Mouse (Mus musculus) hematopoietic stem cell, adult 5-6 weeks (primary cell): ENCODE measurements at regions not wholly inside any gene's neighbourhood (a gene's known extent, or its start where the extent isn't known, plus 50 kb on each side); places are given as distances from the start of the nearest gene placed in this dataset.

Source experiments
- ATAC-seq, 2 experiments: fragments of 125-278 bp in 1 of 2; replicated peaks in 1 of 2; 2 replicates each; pipeline ENCODE4 v1.8.0; 2016 to 2017; ENCODE audit warnings: inconsistent platforms in 2 of 2, mild to moderate bottlenecking in 2 of 2, moderate number of reproducible peaks in 2 of 2, low read depth in 1 of 2, moderate TSS enrichment in 1 of 2; ENCODE audit not compliant: low FRiP score in 2 of 2, poor library complexity in 2 of 2, severe bottlenecking in 2 of 2, insufficient read depth in 1 of 2, low TSS enrichment in 1 of 2

- ATAC-seq: no peak
Observed at GRCm38 (mm10) chr3:140566996-140567517, 645.1 kb downstream of the Pdha2 start.

DNA sequence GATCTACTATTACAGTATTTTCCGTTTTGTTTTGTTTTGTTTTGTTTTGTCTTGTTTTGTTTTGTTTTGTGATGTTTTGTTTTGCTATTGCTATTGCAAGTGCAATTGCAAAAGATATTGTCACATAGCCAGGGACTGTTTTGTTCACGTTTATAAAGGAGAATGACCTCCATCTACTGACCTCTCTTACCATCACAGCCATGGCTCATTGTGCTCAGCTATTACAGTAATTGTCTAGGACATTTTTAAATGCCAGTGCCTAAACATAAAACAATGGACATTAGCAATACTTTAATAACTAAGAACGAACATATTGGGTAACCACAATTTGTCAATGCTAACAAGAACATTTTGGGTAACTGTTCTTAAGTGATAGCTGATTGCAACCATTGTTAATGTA is 657.4 kb downstream of the Pdha2 start:
- ATAC-seq: no peak

- no peak for ATAC-seq
Observed at GRCm38 (mm10) chr3:140548483-140548882, 663.7 kb downstream of the Pdha2 start.

DNA sequence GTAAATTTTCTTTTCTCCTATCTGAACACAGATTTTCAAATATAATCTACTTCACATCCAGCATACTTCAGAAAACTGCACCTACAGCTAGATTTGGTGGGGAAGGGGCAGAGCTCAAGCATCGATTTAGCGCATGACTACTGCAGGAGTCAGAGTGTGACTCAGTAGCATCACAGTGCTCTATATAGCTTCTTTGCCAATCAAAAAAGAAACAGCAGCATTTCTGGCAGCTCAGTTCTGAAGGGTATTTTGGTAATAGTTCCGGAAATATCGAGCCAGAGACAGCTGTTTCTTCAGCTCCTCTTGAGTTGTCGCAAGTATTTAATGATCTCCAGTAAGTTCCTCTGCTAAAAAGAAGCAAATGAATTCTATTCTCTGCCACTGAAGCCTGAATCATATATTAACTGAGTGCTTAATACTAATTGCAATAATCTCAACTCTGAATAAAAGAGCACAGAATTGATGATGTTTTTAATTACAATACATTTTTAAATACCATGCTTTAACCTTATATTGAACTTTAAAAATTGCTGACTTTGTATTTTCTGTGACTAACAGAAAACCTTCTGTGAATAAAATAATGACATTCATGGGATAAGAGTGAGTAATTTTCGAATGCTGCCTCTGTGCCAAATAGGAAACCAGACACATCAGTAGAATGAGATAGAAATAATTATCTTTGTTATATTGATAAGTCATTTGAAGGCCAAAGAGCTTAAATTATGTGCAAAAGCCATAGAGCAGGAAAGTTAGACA is 680.2 kb downstream of the Pdha2 start:
- ATAC-seq: no peak

DNA sequence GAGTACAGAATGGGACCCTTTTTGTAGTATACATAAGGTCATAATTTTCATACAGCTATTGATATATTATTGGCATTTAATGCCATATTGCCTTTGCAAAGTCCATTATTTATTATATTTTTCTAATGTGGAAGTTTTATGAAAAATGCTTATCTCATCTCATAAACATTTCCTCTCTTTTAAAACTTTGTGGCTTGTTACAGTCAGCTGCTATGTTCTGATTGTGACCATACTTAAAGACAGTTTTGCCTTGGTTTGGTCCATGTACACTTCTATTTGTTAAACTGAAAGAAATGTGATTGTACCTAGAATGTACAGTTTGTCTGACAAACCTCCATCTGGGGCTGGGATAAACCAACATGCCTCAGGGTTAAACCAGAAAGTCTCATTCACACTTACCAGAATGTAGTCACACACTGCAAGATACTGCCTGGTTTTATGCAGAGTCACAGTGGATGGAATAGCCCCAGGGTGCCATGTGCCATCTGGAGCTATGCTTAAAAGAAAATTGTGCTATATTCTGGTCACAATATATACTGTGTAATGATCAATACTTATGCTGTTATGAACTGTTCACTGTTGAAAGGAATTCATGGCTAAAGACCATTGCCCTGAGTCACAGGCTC is 690.4 kb downstream of the Pdha2 start:
- peak; percentile 64 to 82 for ATAC-seq

DNA sequence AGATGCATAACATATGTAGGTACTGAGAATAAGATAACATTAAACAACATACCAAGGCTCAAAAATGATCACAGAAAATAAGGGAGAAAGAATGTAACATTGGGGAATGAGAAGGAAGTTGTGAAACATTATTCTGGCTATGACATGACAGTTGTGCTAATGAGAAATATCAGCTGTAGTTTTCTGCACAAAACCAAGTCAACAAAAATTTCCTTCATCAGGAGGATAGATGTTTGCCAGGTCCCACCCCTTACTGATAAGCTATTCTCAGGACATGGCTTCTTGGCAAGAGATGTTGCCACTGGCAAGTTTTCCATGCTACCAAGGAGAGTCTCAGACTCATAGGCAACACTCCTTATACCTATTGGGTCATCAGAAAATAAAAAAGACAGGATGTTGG is 701.3 kb downstream of the Pdha2 start:
- ATAC-seq: no peak; a peak in 1 of 4 replicates

DNA sequence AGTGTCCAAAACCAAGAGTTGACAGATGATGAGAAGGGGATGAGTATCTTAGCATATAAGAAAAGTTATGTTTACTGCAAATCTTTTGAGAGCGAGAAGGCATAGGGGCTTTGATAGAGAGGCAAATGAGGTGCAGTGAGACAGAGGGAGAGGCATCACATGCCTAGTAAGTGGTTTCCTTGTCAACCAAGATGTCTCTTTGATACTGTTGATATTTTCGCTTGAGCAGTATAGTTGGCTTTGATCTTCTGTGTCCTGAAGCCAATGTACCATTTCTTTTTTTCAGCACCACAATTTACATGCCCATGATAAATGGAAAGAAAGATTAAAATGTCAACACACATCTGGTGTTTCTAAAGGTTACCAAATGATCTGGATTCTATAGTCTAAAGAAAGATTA is 702.1 kb downstream of the Pdha2 start:
- ATAC-seq: no peak

DNA sequence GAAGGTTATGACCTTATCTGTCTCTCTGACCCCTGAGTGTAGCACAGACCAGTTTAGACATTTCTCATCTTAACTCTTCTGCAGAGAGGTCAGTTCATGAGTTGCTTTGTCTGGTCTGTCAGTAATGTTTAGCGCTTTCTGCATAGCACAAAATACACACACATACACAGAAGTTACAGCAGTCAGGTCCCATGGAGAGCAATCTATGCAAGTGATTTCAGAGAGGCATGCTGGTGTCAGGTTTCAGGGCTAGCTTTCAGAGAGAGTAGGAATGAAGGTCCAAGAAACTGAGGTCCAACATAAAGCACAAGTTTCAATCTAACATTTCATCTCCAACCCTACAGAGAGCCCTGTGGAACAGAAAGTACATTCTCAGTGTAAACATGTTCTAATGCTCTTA is 718.0 kb downstream of the Pdha2 start:
- no peak for ATAC-seq

- ATAC-seq: no peak
Observed at GRCm38 (mm10) chr3:140477670-140478208, 734.4 kb downstream of the Pdha2 start.

DNA sequence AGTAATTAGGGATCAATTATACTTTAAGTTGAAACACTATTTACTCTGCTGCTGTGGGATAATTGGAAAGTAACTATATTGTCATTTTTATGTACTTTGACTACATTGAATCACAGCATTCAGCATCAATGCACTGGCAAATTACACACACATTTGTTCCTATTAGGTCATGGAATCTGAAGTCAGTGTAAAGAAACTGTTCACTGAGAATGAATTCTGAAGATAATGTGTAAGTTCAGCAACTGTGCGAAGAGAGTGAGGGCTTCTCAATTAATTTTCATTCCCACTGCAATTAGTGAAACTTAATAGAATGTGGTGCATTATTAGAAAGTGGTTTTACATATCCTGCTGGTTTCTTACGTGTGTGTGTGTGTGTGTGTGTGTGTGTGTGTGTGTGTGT is 735.6 kb downstream of the Pdha2 start:
- no peak for ATAC-seq

DNA sequence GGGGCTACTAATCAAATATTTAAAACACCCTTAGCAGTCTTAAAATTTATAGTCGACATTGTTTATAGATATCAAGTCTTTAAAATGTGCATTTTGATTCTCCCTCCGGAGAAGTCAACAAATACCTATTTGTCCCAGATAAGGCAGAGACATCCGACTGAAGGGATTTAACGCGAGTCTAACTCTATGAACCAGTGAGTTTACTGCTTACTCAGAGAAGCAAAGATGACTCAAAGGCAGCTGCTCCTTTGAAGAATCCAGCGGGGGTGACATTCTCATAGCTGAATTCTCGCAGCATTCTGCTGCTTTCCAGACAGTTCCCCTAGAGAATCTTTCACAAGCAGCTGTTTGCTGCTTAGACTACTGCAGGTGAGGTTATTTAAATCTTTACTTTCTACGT is 759.6 kb downstream of the Pdha2 start:
- no peak for ATAC-seq

DNA sequence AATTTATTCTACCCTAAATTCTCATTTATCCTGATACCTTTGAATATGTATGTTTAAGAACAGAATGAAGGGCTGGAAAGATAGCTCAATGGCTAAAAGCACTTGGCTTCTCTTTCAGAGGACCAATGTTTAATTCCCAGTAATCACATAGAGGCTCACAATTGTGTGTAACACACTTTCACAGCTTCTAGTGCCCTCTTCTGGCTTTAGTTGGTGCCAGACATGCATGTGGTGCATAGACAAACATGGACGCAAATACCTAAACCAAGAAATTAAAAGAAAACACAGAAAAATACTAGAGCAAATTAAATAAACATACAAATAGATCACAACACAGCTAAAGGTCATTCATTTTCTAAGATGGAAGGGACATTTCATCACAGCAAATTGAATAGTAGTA is 761.0 kb downstream of the Pdha2 start:
- ATAC-seq: no peak

GRCm38 (mm10) chr3:140409239-140409638 is 802.9 kb downstream of the Pdha2 start:
- no peak for ATAC-seq
